Mouse (Mus musculus) embryonic fibroblast, embryonic 13.5 days (primary cell): ENCODE measurements around the gene Znrf3. TPM values are rescaled to one million over a fixed set of nuclear protein-coding genes. Genes with fewer than 3 reads are reported as not detected.
A peak's percentile ranks its signal among the peaks of the same experiment; 100 is the strongest.

ENCODE experiments used
- H3K27ac ChIP-seq: 2 replicates; pipeline ENCODE4 v1.5.1; 2012; ENCODE audit warnings: low read length, control low read depth, inconsistent platforms; ENCODE audit not compliant: insufficient read depth
- H3K4me1 ChIP-seq: 2 replicates; pipeline ENCODE4 v1.6.1; 2011; ENCODE audit warnings: low read length; ENCODE audit not compliant: control insufficient read depth, insufficient read depth
- H3K4me3 ChIP-seq: 2 replicates; pipeline ENCODE4 v1.5.1; 2011; ENCODE audit warnings: mild to moderate bottlenecking, control low read depth, low read length; ENCODE audit not compliant: insufficient read depth
- CTCF ChIP-seq: IDR thresholded peaks from 2 replicates; pipeline ENCODE4 v1.5.1; 2011; ENCODE audit warnings: mild to moderate bottlenecking, control low read depth, low read length, moderate library complexity, borderline replicate concordance; ENCODE audit not compliant: insufficient read depth
- POLR2A ChIP-seq: IDR thresholded peaks from 2 replicates; pipeline ENCODE4 v1.6.1; 2011; ENCODE audit warnings: low read depth, mild to moderate bottlenecking, control low read depth, low read length, moderate library complexity
- polyA plus RNA-seq: library from polyadenylated mRNA; stranded (reverse); fragments of >200 nt; gene quantifications from 2 replicates; pipeline ENCODE4 v1.2.4, GENCODE M21; 2011; ENCODE audit warnings: low read depth; ENCODE audit not compliant: missing spikeins, insufficient read length

Znrf3 gene
- polyA plus RNA-seq, 1 experiment, result 6.7 TPM

- no peak for TF ChIP-seq POLR2A
- TF ChIP-seq CTCF, result no peak
- Histone ChIP-seq H3K4me3 (no peak overlapping the region), H3K4me1 (peaks cover 7% of the 10 kb centered on the region; the same call in 1 of the 2 replicates), H3K27ac (no peak overlapping the region)
Observed at GRCm38 (mm10) chr11:5349483-5349882, 95.2 kb downstream of the Znrf3 start.

- H3K4me1 ChIP-seq, result no peaks in the 10 kb centered on the region
- H3K27ac ChIP-seq, result no peak overlapping the region
- TF ChIP-seq POLR2A (no peak), CTCF (no peak)
- H3K4me3 ChIP-seq, result no peak overlapping the region
Observed at GRCm38 (mm10) chr11:5346845-5347640, 97.6 kb downstream of the Znrf3 start.

GRCm38 (mm10) chr11:5343748-5344147, 100.9 kb downstream of the Znrf3 start:
- no peaks in the 10 kb centered on the region for H3K4me1 ChIP-seq
- TF ChIP-seq POLR2A (no peak), CTCF (no peak)
- H3K27ac ChIP-seq, result no peak overlapping the region
- H3K4me3 ChIP-seq, result no peak overlapping the region

- TF ChIP-seq POLR2A (no peak), CTCF (no peak)
- Histone ChIP-seq H3K4me3 (no peak overlapping the region), H3K4me1 (peaks cover 5% of the 10 kb centered on the region; the same call in 1 of the 2 replicates), H3K27ac (no peak overlapping the region)
Observed at GRCm38 (mm10) chr11:5339732-5340131, 104.9 kb downstream of the Znrf3 start.

- TF ChIP-seq POLR2A (no peak), CTCF (no peak)
- Histone ChIP-seq H3K4me3 (no peak overlapping the region), H3K4me1 (peaks cover 5% of the 10 kb centered on the region; the same call in 1 of the 2 replicates), H3K27ac (no peak overlapping the region)
Observed at GRCm38 (mm10) chr11:5336852-5337251, 107.8 kb downstream of the Znrf3 start.

- TF ChIP-seq CTCF (no peak), POLR2A (no peak)
- Histone ChIP-seq H3K4me1 (peaks cover 5% of the 10 kb centered on the region; the same call in 1 of the 2 replicates), H3K27ac (no peak overlapping the region), H3K4me3 (no peak overlapping the region)
Observed at GRCm38 (mm10) chr11:5336269-5336668, 108.4 kb downstream of the Znrf3 start.

- Histone ChIP-seq H3K4me1 (no peaks in the 10 kb centered on the region), H3K4me3 (no peak overlapping the region), H3K27ac (no peak overlapping the region)
- TF ChIP-seq POLR2A (no peak), CTCF (no peak)
Observed at GRCm38 (mm10) chr11:5330851-5331250, 113.8 kb downstream of the Znrf3 start.

GRCm38 (mm10) chr11:5327693-5328092, 117.0 kb downstream of the Znrf3 start:
- TF ChIP-seq CTCF, result peak; percentile 17; the same call in 1 of the 2 replicates
- TF ChIP-seq POLR2A, result no peak
- no peak overlapping the region for H3K4me3 ChIP-seq
- peak overlapping the region; percentile 41; the same call in 1 of the 2 replicates for H3K27ac ChIP-seq

GRCm38 (mm10) chr11:5326252-5326651, 118.4 kb downstream of the Znrf3 start:
- Histone ChIP-seq H3K4me1 (no peaks in the 10 kb centered on the region), H3K4me3 (no peak overlapping the region), H3K27ac (no peak overlapping the region)
- no peak for TF ChIP-seq POLR2A
- no peak for TF ChIP-seq CTCF

More at GRCm38 (mm10) chr11:5327693-5328092, 117.0 kb downstream of the Znrf3 start:
- H3K4me1 ChIP-seq, result no peaks in the 10 kb centered on the region

GRCm38 (mm10) chr11:5325217-5325616, 119.4 kb downstream of the Znrf3 start:
- H3K4me3 ChIP-seq, result no peak overlapping the region
- no peak for TF ChIP-seq POLR2A
- TF ChIP-seq CTCF, result no peak
- no peak overlapping the region for H3K27ac ChIP-seq
- H3K4me1 ChIP-seq, result no peaks in the 10 kb centered on the region
